Mouse (Mus musculus): ENCODE data around the gene Capn15.
A peak's percentile ranks its signal among the peaks of the same experiment; 100 is the strongest.

The Capn15 gene

GRCm38 (mm10) chr17:25953161-25953560, 32.4 kb downstream of the Capn15 start:
- no peak for DNase-seq

- DNase-seq, result no peak
Observed at GRCm38 (mm10) chr17:25951803-25952623, 33.6 kb downstream of the Capn15 start, which contains the start of gene A930017K11Rik. TSS of gene A930017K11Rik (minus strand) at chr17:25952565.

DNA sequence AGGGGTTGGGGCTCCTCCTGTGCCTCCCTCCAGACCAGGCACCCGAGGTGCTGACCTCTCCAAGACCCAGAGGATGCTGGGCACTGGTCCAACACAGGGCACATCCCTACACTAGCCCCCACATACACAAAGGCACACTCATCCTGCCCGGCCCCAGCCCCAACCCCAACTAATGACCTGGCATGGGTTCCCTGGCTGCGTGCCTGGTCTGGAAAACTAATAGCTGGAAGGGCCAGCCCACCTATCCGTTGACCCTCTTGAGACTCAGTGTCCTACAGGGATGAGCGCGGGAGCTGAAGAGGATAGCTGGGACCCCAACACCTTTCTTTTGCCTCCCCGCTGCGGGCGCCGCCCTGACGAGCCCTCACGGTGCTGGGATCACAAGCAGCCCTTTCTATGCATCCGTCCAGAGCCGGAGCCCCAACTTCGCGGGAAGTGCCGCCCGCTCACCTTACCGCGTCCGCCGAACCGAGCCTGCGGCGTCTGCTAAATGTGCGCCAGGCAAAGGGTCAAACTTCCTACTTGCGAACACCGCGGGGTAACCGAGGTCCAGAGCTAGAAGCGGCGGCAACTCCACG, 34.3 kb downstream of the Capn15 start:
- DNase-seq, result no peak

GRCm38 (mm10) chr17:25950706-25951105, 34.9 kb downstream of the Capn15 start:
- no peak for DNase-seq

GRCm38 (mm10) chr17:25949981-25950380, 35.6 kb downstream of the Capn15 start:
- no peak for DNase-seq

- no peak for DNase-seq
Observed at GRCm38 (mm10) chr17:25948051-25948450, 37.5 kb downstream of the Capn15 start.

DNA sequence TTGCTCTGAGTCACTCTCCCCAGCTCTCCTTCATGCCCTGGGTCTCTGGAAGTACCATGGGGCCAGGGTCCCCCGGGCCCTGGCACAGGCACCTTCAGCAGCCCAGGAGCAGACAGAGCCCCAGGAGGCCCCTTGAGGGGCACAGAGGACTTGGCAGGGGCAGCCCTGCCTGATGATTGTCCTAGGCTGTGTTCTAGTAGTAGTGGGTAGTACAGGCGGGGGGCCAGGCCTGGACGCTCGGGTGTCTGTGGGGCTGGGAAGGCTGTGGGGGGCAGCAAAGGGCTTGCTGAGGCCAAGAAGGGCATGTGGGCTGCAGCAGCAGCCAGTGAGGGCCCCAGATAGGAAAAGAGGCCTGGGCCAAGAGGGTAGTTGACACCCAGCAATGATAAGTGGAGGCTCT, 38.0 kb downstream of the Capn15 start:
- DNase-seq, result no peak

DNA sequence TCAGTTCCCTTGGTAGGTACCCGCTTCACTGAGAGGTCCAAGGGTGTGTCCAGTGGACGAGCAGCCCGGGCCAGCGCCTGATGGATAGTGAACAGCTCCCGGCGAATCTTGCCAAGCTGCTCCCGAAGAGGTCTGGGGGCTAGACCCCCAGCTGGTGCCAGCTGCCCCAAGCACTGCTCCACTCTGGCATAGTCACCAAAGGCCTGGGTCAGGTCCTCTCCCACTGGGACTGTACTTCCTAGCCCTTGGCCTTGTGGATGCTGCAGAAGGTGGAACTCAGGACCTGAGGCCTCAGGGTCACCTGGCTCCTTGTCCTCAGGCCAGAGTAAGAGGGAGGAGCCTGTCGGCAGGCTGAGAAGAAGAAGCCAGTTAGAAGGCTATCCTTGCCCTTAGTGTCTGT, 38.7 kb downstream of the Capn15 start:
- no peak for DNase-seq

- no peak for DNase-seq
Observed at GRCm38 (mm10) chr17:25946349-25946748, 39.2 kb downstream of the Capn15 start.

- no peak for DNase-seq
Observed at GRCm38 (mm10) chr17:25945517-25946155, 40.0 kb downstream of the Capn15 start.

GRCm38 (mm10) chr17:25944366-25945163, 41.0 kb downstream of the Capn15 start, which contains the start of the genes Pigq and Nhlrc4:
TSS of gene Pigq (minus strand) at chr17:25944936.
TSS of gene Nhlrc4 (minus strand) at chr17:25944961.
- no peak for DNase-seq

DNA sequence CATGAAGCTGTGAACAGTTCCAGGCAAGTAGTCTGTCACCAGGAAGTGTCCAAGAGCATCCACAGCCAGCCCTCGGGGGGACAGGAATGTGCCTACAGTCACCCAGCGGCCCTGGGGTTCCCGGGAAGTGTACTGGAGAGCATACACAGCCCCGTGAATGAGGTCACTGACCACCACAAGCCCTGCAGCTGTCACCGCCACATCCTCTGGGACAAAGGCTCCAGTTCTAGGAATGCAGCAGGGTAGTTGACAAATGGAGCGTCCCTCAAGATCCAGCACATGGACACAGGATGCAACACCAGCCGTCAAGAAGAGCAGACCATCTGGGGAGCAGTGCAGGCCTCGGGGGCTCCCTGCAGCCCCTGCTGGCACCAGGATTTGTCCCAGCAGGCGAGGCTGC, 41.8 kb downstream of the Capn15 start:
- no peak for DNase-seq

GRCm38 (mm10) chr17:25943221-25943620, 42.4 kb downstream of the Capn15 start:
- no peak for DNase-seq

GRCm38 (mm10) chr17:25942597-25943151, 42.9 kb downstream of the Capn15 start:
- no peak for DNase-seq

DNA sequence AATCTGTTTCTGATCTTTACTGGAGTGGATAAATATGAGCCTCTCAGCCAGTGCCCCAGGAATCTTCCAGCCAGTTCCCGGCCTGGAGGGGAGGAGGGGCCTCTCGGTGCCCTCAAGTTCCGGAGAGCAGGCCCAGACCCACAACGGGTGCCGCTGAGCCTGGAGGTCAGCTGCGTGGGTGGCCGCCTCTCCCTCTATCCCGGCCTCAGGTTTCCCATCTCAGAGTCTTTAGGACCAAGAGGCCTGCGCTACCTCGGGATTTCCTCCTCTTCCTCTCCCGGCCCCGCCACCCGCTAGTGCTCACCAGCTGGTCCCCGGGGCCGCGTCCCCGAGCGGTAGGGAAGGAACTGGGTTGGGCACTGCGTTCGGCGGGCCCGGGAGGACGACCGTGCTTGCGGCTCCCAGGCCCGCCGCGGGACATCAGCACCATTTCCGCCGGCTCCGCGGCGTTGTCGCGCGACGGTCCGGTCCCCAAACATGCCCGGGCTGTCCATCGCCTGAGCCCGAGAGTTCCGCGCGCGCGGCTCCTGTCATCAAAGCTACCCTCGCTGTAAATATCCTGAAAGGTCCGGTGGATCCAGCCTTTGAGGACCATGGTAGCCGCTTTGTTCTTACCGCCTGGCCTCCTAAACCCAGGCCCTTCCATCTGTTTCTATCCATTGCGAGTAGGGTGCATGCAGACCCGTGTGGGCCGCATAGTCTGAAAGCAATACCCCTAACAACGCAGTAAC, 43.9 kb downstream of the Capn15 start:
- DNase-seq, result peak; percentile 74

DNA sequence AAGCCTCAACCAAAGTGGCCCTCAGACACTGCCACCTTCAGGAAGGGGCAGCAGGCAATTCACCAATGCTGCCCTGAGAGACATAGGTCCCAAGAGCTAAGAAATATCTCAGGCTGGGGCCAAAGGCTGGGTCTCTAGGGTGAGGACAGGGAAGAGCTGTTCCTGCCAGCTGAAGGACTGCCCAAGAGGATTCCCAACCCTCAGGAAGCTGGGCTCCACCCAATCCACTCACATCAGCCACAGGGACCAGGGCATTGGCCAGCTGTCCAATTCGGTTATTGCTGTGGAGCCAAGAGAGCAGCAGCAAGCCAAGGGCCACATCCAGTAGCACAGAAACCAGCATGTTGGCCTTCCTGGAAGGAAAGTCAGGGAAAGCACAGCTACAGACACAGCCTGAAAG, 51.1 kb downstream of the Capn15 start:
- DNase-seq, result no peak

GRCm38 (mm10) chr17:25925348-25925747, 60.2 kb downstream of the Capn15 start:
- no peak for DNase-seq

DNA sequence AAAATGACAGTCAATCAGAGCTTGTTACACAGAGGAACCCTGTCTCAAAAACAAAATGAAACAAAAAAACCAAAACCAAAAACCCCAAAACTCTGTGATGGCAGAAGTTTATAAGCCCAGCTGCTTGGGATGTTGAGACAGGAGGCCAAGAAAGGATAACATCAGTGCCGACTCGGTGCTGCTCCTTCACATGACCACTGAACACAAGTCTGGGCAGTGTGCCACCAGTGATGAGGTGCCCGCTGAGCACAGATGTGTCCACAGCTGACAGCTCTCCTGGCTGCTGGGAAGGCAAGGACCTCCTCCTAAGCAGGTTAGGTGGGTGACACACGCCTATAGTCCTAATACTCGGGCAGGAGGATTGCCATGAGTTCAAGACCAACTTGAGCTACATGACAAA, 63.5 kb downstream of the Capn15 start:
- no peak for DNase-seq

GRCm38 (mm10) chr17:25919786-25920642, 65.6 kb downstream of the Capn15 start:
- DNase-seq, result peak; percentile 99

GRCm38 (mm10) chr17:25919144-25919785, 66.3 kb downstream of the Capn15 start, which contains the start of gene Rab40c:
TSS of gene Rab40c (minus strand) at chr17:25919727.
- DNase-seq, result no peak

Measured in thymus, postnatal 25 days (tissue).